Mouse (Mus musculus): Measurements from ENCODE around the gene Pcdh18. TPM values are rescaled to one million over a fixed set of nuclear protein-coding genes. Genes with fewer than 3 reads are reported as not detected.

Pcdh18 gene
- 0.16 and 0.60 TPM in 2 replicates for polyA plus RNA-seq (2012; ENCODE audit: insufficient read depth, insufficient read length, missing spikeins)

GRCm38 (mm10) chr3:49756870-49757625, at the start of gene Pcdh18:
Gene Pcdh18, minus strand, starts transcription at chr3:49757325.
- TF ChIP-seq POLR2A (IDR thresholded peaks at IDR 0.05; ENCODE audit: borderline replicate concordance, low read depth, low read length) (no peak), CTCF (IDR thresholded peaks at IDR 0.05; ENCODE audit: low read depth, low read length) (no peak)
- no peaks in the 10 kb centered on the region for H3K4me1 ChIP-seq (ENCODE audit: control insufficient read depth, insufficient read depth, low read length)
- H3K27ac ChIP-seq (ENCODE audit: insufficient read depth, low read depth, low read length), result no peak within 1 kb of the TSS
- H3K4me3 ChIP-seq (ENCODE audit: insufficient read depth, low read length), result peak within 1 kb of the TSS; percentile 67

GRCm38 (mm10) chr3:49806823-49807222, 49.7 kb upstream of the Pcdh18 start:
- Histone ChIP-seq H3K27ac (ENCODE audit: insufficient read depth, low read depth, low read length) (no peak overlapping the region), H3K4me1 (ENCODE audit: control insufficient read depth, insufficient read depth, low read length) (no peaks in the 10 kb centered on the region), H3K4me3 (ENCODE audit: insufficient read depth, low read length) (no peak overlapping the region)
- TF ChIP-seq CTCF (IDR thresholded peaks at IDR 0.05; ENCODE audit: low read depth, low read length), result no peak
- no peak for TF ChIP-seq POLR2A (IDR thresholded peaks at IDR 0.05; ENCODE audit: borderline replicate concordance, low read depth, low read length)

GRCm38 (mm10) chr3:49805511-49805910, 48.4 kb upstream of the Pcdh18 start:
- no peaks in the 10 kb centered on the region for H3K4me1 ChIP-seq (ENCODE audit: control insufficient read depth, insufficient read depth, low read length)
- no peak overlapping the region for H3K4me3 ChIP-seq (ENCODE audit: insufficient read depth, low read length)
- TF ChIP-seq CTCF (IDR thresholded peaks at IDR 0.05; ENCODE audit: low read depth, low read length), result no peak
- TF ChIP-seq POLR2A (IDR thresholded peaks at IDR 0.05; ENCODE audit: borderline replicate concordance, low read depth, low read length), result no peak
- H3K27ac ChIP-seq (ENCODE audit: insufficient read depth, low read depth, low read length), result no peak overlapping the region

GRCm38 (mm10) chr3:49788296-49788695, 31.2 kb upstream of the Pcdh18 start:
- Histone ChIP-seq H3K4me1 (ENCODE audit: control insufficient read depth, insufficient read depth, low read length) (no peaks in the 10 kb centered on the region), H3K27ac (ENCODE audit: insufficient read depth, low read depth, low read length) (no peak overlapping the region), H3K4me3 (ENCODE audit: insufficient read depth, low read length) (no peak overlapping the region)
- TF ChIP-seq CTCF (IDR thresholded peaks at IDR 0.05; ENCODE audit: low read depth, low read length) (no peak), POLR2A (IDR thresholded peaks at IDR 0.05; ENCODE audit: borderline replicate concordance, low read depth, low read length) (no peak)

- H3K4me1 ChIP-seq (ENCODE audit: control insufficient read depth, insufficient read depth, low read length), result no peaks in the 10 kb centered on the region
- TF ChIP-seq POLR2A (IDR thresholded peaks at IDR 0.05; ENCODE audit: borderline replicate concordance, low read depth, low read length), result no peak
- no peak for TF ChIP-seq CTCF (IDR thresholded peaks at IDR 0.05; ENCODE audit: low read depth, low read length)
- H3K27ac ChIP-seq (ENCODE audit: insufficient read depth, low read depth, low read length), result no peak overlapping the region
- no peak overlapping the region for H3K4me3 ChIP-seq (ENCODE audit: insufficient read depth, low read length)
Measured at GRCm38 (mm10) chr3:49787719-49788118, 30.6 kb upstream of the Pcdh18 start.

GRCm38 (mm10) chr3:49768992-49769738, 12.0 kb upstream of the Pcdh18 start:
- TF ChIP-seq POLR2A (IDR thresholded peaks at IDR 0.05; ENCODE audit: borderline replicate concordance, low read depth, low read length) (no peak), CTCF (IDR thresholded peaks at IDR 0.05; ENCODE audit: low read depth, low read length) (no peak)
- Histone ChIP-seq H3K4me1 (ENCODE audit: control insufficient read depth, insufficient read depth, low read length) (no peaks in the 10 kb centered on the region), H3K4me3 (ENCODE audit: insufficient read depth, low read length) (no peak overlapping the region), H3K27ac (ENCODE audit: insufficient read depth, low read depth, low read length) (no peak overlapping the region)

- Histone ChIP-seq H3K27ac (ENCODE audit: insufficient read depth, low read depth, low read length) (no peak overlapping the region), H3K4me3 (ENCODE audit: insufficient read depth, low read length) (no peak overlapping the region), H3K4me1 (ENCODE audit: control insufficient read depth, insufficient read depth, low read length) (no peaks in the 10 kb centered on the region)
- TF ChIP-seq POLR2A (IDR thresholded peaks at IDR 0.05; ENCODE audit: borderline replicate concordance, low read depth, low read length), result no peak
- TF ChIP-seq CTCF (IDR thresholded peaks at IDR 0.05; ENCODE audit: low read depth, low read length), result no peak
Measured at GRCm38 (mm10) chr3:49762711-49763110, 5.6 kb upstream of the Pcdh18 start.

GRCm38 (mm10) chr3:49761971-49762370, 4.8 kb upstream of the Pcdh18 start:
- H3K27ac ChIP-seq (ENCODE audit: insufficient read depth, low read depth, low read length), result no peak overlapping the region
- TF ChIP-seq CTCF (IDR thresholded peaks at IDR 0.05; ENCODE audit: low read depth, low read length) (no peak), POLR2A (IDR thresholded peaks at IDR 0.05; ENCODE audit: borderline replicate concordance, low read depth, low read length) (no peak)
- H3K4me1 ChIP-seq (ENCODE audit: control insufficient read depth, insufficient read depth, low read length), result no peaks in the 10 kb centered on the region
- no peak overlapping the region for H3K4me3 ChIP-seq (ENCODE audit: insufficient read depth, low read length)

GRCm38 (mm10) chr3:49757626-49758019, 498 bp upstream of the Pcdh18 start:
- no peak overlapping the region for H3K27ac ChIP-seq (ENCODE audit: insufficient read depth, low read depth, low read length)
- H3K4me3 ChIP-seq (ENCODE audit: insufficient read depth, low read length), result peak overlapping the region; percentile 67
- no peaks in the 10 kb centered on the region for H3K4me1 ChIP-seq (ENCODE audit: control insufficient read depth, insufficient read depth, low read length)
- no peak for TF ChIP-seq POLR2A (IDR thresholded peaks at IDR 0.05; ENCODE audit: borderline replicate concordance, low read depth, low read length)
- no peak for TF ChIP-seq CTCF (IDR thresholded peaks at IDR 0.05; ENCODE audit: low read depth, low read length)

All from bone marrow macrophage, adult 2 months (primary cell).